Mouse (Mus musculus) small intestine, adult 2 months (tissue): ENCODE measurements around the gene Snx29.

Experiments
- CTCF ChIP-seq: fragments of 200-500 bp; IDR thresholded peaks from 2 replicates; pipeline ENCODE4 v1.5.1; 2012; ENCODE audit warnings: low read depth, mild to moderate bottlenecking, control low read depth, inconsistent platforms, low read length, moderate library complexity, mixed read lengths; ENCODE audit not compliant: insufficient replicate concordance, insufficient read length; ENCODE audit errors: extremely low read depth
- POLR2A ChIP-seq: fragments of 200-500 bp; IDR thresholded peaks from 2 replicates; pipeline ENCODE4 v1.6.1; 2012; ENCODE audit warnings: low read depth, mild to moderate bottlenecking, control low read depth, inconsistent platforms, low read length, moderate library complexity

DNA sequence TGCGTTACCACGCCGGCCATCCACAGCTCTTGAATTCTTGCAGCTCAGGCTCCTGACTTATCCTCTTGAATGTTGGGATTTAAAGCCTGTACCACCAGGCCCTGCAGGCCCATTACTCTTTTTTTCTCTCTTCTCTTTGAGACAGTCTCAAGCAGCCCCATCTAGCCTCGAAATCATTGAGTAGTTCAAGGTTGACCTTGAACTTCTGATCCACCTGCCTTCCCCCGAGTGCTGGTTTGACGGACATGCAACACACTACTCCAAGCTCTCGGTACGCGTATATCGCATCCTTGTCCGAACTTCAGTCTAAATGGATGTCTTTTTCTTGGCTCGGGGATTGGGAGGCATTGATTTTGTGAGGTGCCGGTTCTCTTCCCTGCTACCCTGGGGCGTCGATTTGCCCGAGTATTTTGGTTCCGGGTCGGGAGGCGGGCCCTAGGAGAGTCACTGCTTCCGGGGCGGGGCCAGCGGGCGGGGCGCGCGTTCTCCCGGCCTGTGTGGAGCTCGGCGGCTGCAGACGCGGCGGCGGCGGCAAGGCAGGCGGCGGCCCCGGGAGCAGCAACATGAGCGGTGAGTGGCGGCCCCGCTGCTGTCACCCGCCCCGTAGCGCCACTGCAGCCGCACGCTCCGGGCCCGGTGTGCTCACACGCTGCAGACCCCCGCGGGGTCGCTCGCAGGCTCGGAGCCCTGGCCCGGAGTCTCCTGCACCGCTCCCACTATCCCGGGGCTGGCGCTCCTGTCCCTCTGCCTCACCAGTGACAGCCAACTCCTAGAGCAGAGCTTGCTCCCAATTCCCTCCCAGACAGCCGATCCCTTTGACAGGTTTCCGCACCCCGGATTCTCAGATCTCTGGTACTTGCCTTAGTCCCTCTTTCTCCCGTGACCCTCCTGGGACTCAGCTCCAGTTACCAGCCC is at the start of gene Snx29:
- TF ChIP-seq CTCF = no peak
- TF ChIP-seq POLR2A = peak; percentile 76; the same call in 1 of the 2 replicates
